Mouse (Mus musculus) induced T-regulatory cell, adult 2 months (primary cell): ENCODE data around the gene Paf1.

Experiments
- DNase-seq: peaks from one replicate; pipeline ENCODE4 v3.0.0-alpha.2; 2012; ENCODE audit warnings: low read depth

The Paf1 gene

GRCm38 (mm10) chr7:28385196-28385595, 7.6 kb upstream of the Paf1 start:
- peak; percentile 29 for DNase-seq

GRCm38 (mm10) chr7:28386007-28386406, 6.7 kb upstream of the Paf1 start:
- DNase-seq = no peak

GRCm38 (mm10) chr7:28386462-28386861, 6.3 kb upstream of the Paf1 start:
- DNase-seq = peak; percentile 94

- peak; percentile 34 for DNase-seq
These were observed 5.9 kb upstream of the Paf1 start for GRCm38 (mm10) chr7:28386877-28387276.

GRCm38 (mm10) chr7:28387384-28387783, 5.4 kb upstream of the Paf1 start:
- DNase-seq = peak; percentile 13

- peak; percentile 9 for DNase-seq
These were observed 2.4 kb upstream of the Paf1 start for GRCm38 (mm10) chr7:28390331-28390730.

GRCm38 (mm10) chr7:28393272-28393951, 661 bp downstream of the Paf1 start:
- DNase-seq = no peak

GRCm38 (mm10) chr7:28395425-28395824, 2.7 kb downstream of the Paf1 start:
- DNase-seq = no peak

- DNase-seq = peak; percentile 67
These were observed 5.2 kb downstream of the Paf1 start for GRCm38 (mm10) chr7:28398000-28398399.

- DNase-seq = no peak
These were observed 6.1 kb downstream of the Paf1 start for GRCm38 (mm10) chr7:28398696-28399340.

GRCm38 (mm10) chr7:28401030-28401429, 8.3 kb downstream of the Paf1 start:
- no peak for DNase-seq

GRCm38 (mm10) chr7:28401942-28402341, 9.2 kb downstream of the Paf1 start:
- no peak for DNase-seq

- no peak for DNase-seq
These were observed 18.2 kb downstream of the Paf1 start for GRCm38 (mm10) chr7:28410841-28411475.

- DNase-seq = peak; percentile 41
These were observed 20.1 kb downstream of the Paf1 start for GRCm38 (mm10) chr7:28412826-28413225.

GRCm38 (mm10) chr7:28417368-28417767, 24.6 kb downstream of the Paf1 start:
- peak; percentile 27 for DNase-seq

- DNase-seq = no peak
These were observed 25.4 kb downstream of the Paf1 start for GRCm38 (mm10) chr7:28418096-28418670.

- DNase-seq = no peak
These were observed 26.7 kb downstream of the Paf1 start for GRCm38 (mm10) chr7:28419416-28419815.

GRCm38 (mm10) chr7:28423018-28423417, 30.3 kb downstream of the Paf1 start:
- peak; percentile 39 for DNase-seq

- no peak for DNase-seq
These were observed 35.0 kb downstream of the Paf1 start for GRCm38 (mm10) chr7:28427738-28428137.

GRCm38 (mm10) chr7:28430512-28430911, 37.8 kb downstream of the Paf1 start:
- DNase-seq = no peak

GRCm38 (mm10) chr7:28432252-28432651, 39.5 kb downstream of the Paf1 start:
- no peak for DNase-seq

- no peak for DNase-seq
These were observed 43.0 kb downstream of the Paf1 start for GRCm38 (mm10) chr7:28435660-28436259.
